Mouse (Mus musculus) left cerebral cortex, adult 6 months (tissue): ENCODE data around the gene Sh3tc1. TPM values are rescaled to one million over a fixed set of nuclear protein-coding genes. Genes with fewer than 3 reads are reported as not detected.

Source experiments
- long read RNA-seq, 2 experiments: library from polyadenylated mRNA; unstranded; transcript quantifications; one replicate each; pipeline ENCODE4 v2.0.0; 2019 to 2020
- polyA plus RNA-seq: library from polyadenylated mRNA; unstranded; fragments of <200 nt; fragmentation: Nextera tagmentation; gene quantifications from 2 replicates; pipeline ENCODE4 v1.2.3, GENCODE M21; 2021

Gene Sh3tc1
- polyA plus RNA-seq, result 0.50 and 0.91 TPM in 2 replicates
- long read RNA-seq, experiment 1, full-length matches to known transcripts, result 2 of 2 reads
- long read RNA-seq, experiment 1, partial matches to known transcripts, result 0 of 2 reads
- long read RNA-seq, experiment 1, other reads (novel, unspliced or antisense), result 0 of 2 reads
- long read RNA-seq, experiment 2, partial matches to known transcripts, result 1 of 1 reads
- long read RNA-seq, experiment 2, other reads (novel, unspliced or antisense), result 0 of 1 reads

GRCm38 (mm10) chr5:35739536-35740278 is at the start of gene Sh3tc1:
Sh3tc1 (minus strand) TSS chr5:35739987.

GRCm38 (mm10) chr5:35757639-35758001 is 17.8 kb upstream of the Sh3tc1 start, which contains the start of gene Ablim2:
Ablim2 (plus strand) TSS chr5:35757880.

DNA sequence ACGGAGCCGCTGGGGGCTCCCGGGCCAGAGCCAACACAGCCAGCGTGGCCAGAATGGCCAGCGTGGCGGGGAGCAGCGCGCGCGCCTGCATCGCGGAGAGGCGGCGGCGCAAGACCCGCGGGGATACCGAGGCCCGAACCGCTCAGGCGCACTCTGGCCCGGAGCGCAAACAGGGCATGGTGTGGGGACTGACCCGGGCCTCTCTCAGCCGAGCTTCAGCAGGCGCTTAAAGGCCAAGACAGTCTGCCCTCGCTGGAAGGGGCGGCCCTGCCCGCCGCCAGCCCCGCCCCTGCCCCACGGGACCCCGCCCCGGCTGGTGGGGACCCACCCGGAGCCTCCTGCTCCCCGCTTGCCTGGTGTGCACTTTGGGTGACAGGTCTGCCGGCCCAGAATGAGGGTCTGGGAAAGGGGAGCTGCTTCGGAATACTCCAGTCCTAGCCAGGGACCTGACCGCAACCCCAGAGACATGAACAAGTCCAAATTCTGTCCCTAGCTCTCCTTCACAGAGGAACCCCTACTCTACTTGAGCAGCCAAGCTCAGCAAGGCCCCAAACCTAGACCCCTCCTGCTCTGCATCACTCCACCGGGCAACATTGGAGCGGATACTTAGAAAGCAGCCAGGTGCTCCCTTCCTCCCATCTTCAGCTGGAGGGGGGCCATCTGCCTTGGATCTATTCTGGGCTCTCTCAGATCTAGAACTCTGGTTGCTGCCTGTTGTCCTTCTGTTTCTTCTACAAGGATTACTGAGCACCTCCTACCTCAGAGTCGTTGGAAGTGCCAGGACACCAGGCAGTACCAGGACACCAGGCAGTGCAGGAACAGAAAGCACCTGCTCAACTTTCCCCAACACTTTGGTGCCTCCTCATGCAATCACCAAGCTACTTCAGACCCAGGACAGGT is 60.3 kb downstream of the Sh3tc1 start, which contains the start of gene Htra3:
Htra3 (minus strand) TSS at position 527 of the 900 bp plus-strand sequence.

Other genes starting within 250 kb of the Sh3tc1 start
- gene Cpz, start 214.3 kb downstream of the Sh3tc1 start, polyA plus RNA-seq, result 0.24 and 0.31 TPM in 2 replicates
- gene Trmt44, start 164.9 kb downstream of the Sh3tc1 start, polyA plus RNA-seq, result 1.3 TPM in 2 replicates
- gene Acox3, start 156.9 kb downstream of the Sh3tc1 start, polyA plus RNA-seq, result 7.1 and 8.5 TPM in 2 replicates
- 2.8 and 7.9 TPM in 2 replicates for gene Htra3, start 60.2 kb downstream of the Sh3tc1 start, polyA plus RNA-seq
- 85.5 and 98.2 TPM in 2 replicates for gene Ablim2, start 17.9 kb upstream of the Sh3tc1 start, polyA plus RNA-seq
- 10.1 and 12.0 TPM in 2 replicates for gene Afap1, start 153.3 kb upstream of the Sh3tc1 start, polyA plus RNA-seq